Mouse (Mus musculus): ENCODE measurements around the gene Epn2.

GRCm38 (mm10) chr11:61517971-61518370, 61.5 kb downstream of the Epn2 start:
- TF ChIP-seq CTCF (IDR thresholded peaks at IDR 0.05; ENCODE audit: borderline replicate concordance, insufficient read depth, low read depth, low read length) (no peak), POLR2A (IDR thresholded peaks at IDR 0.05; ENCODE audit: borderline replicate concordance, insufficient read depth, low read length) (no peak)
